Mouse (Mus musculus) retina, embryonic 14.5 days (tissue): Measurements from ENCODE around the gene Svop.

Source experiments
- DNase-seq: peaks from one replicate; pipeline ENCODE4 v3.0.0-alpha.2; 2015; ENCODE audit warnings: low spot score

The Svop gene

GRCm38 (mm10) chr5:114045134-114045533, 46.2 kb downstream of the Svop start:
- peak; percentile 41 for DNase-seq

- no peak for DNase-seq
Observed at GRCm38 (mm10) chr5:114043800-114044199, 47.6 kb downstream of the Svop start.

GRCm38 (mm10) chr5:114041327-114041930, 49.9 kb downstream of the Svop start:
- peak; percentile 57 for DNase-seq

GRCm38 (mm10) chr5:114040911-114041310, 50.5 kb downstream of the Svop start:
- no peak for DNase-seq

- DNase-seq = no peak
Observed at GRCm38 (mm10) chr5:114040508-114040907, 50.9 kb downstream of the Svop start.

GRCm38 (mm10) chr5:114035111-114035510, 56.3 kb downstream of the Svop start:
- peak; percentile 15 for DNase-seq

GRCm38 (mm10) chr5:114034393-114034792, 57.0 kb downstream of the Svop start:
- no peak for DNase-seq

GRCm38 (mm10) chr5:114032161-114032763, 59.1 kb downstream of the Svop start:
- no peak for DNase-seq

- DNase-seq = no peak
Observed at GRCm38 (mm10) chr5:114030652-114031051, 60.7 kb downstream of the Svop start.

- no peak for DNase-seq
Observed at GRCm38 (mm10) chr5:114028111-114028510, 63.3 kb downstream of the Svop start.

GRCm38 (mm10) chr5:114027217-114027944, 64.0 kb downstream of the Svop start:
- no peak for DNase-seq

- DNase-seq = no peak
Observed at GRCm38 (mm10) chr5:114024885-114025284, 66.5 kb downstream of the Svop start.

- DNase-seq = no peak
Observed at GRCm38 (mm10) chr5:114024390-114024789, 67.0 kb downstream of the Svop start.

GRCm38 (mm10) chr5:114015121-114015520, 76.2 kb downstream of the Svop start:
- DNase-seq = no peak

GRCm38 (mm10) chr5:114009049-114009448, 82.3 kb downstream of the Svop start:
- no peak for DNase-seq

GRCm38 (mm10) chr5:114007753-114008453, 83.5 kb downstream of the Svop start:
- peak; percentile 37 for DNase-seq

GRCm38 (mm10) chr5:114006974-114007373, 84.4 kb downstream of the Svop start:
- no peak for DNase-seq

- no peak for DNase-seq
Observed at GRCm38 (mm10) chr5:114005100-114005499, 86.3 kb downstream of the Svop start.

- DNase-seq = no peak
Observed at GRCm38 (mm10) chr5:114004573-114004972, 86.8 kb downstream of the Svop start.

- DNase-seq = no peak
Observed at GRCm38 (mm10) chr5:114003542-114003941, 87.8 kb downstream of the Svop start, which contains the start of gene Dao. Dao (plus strand) TSS chr5:114003703.

GRCm38 (mm10) chr5:113999382-113999781, 92.0 kb downstream of the Svop start:
- DNase-seq = no peak

GRCm38 (mm10) chr5:113996458-113996857, 94.9 kb downstream of the Svop start:
- no peak for DNase-seq
